Mouse (Mus musculus): ENCODE measurements at regions not wholly inside any gene's neighbourhood (a gene's known extent, or its start where the extent isn't known, plus 50 kb on each side); places are given as distances from the start of the nearest gene placed in this dataset.

DNA sequence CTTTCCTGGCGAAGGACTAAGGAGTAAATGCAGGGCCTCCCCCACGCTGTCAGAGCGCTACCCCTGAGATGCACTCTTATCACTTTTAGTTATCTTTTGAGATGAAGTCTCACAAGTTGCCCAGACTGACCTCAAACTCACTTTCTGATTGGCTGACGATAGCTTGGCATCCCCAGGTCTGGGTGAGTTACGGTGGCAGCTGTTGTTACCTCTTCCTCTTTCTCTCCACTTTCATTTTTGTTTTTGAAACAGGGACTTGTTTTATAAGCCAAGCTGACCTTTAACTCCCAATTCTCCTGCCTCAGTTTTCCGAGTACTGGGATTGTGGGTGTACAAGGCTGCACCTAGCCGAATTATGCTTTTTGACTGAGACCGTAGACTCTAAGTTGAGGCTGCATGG lies 53.0 kb upstream of the Tcf7l2 start:
- peak; percentile 86 for DNase-seq (ENCODE audit: low read depth, low spot score)

DNA sequence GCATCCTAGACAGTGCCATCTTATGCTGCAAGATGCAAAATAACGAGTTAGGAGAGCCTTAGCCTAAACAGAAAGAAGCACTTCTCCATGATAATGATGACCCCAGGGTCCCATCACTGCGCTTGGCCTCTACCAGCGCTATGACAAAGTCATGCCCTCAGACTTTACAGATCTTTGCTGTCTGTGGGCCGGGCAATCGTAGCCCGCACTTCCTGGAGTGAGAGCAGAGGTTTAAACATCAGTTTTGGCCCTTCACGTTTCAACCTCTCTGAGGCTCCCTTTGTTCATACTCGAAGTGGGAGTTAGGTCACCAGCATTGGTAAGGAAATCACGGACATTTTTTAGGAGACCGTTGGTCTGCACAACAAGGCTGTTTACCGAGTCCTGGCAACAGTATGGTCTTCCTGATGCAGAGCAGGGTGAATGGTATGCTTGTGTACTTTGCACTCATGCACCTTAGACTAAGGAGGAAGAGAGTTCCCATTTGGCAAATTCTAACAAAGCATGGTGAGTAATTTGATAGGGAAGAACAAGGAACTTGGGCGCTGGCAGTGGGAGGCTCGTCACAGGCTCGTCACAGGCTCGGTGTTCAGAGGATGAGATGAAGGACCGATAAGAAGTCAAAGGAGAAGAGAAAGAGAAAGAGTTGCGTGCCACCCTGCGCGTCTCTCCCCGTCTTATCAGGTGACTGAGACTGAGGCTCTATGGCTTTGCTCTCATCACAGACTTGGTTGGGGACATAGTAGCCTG lies 52.2 kb upstream of the Tcf7l2 start:
- no peak for DNase-seq (ENCODE audit: low read depth, low spot score)
